In genomic region chr6:51754239-51754681, GRCm38 (mm10) we compare ENCODE assay signal across 10 mouse cellular contexts.
DNase-seq lines count a peak whose midpoint lies in the region; ATAC-seq lines count a peak whose summit lies in the region.
"Had no signal": no experiment of that assay in that cellular context is flagged by ENCODE, and none has a peak within 500 bp of the region (broad histone marks: within the 10 kb centered on the region; RNA-seq: fewer than 3 reads in every experiment).

No protein-coding gene starts in this region.

- H3K9me3 ChIP-seq in kidney, embryonic 16.5 days (ENCODE audit: low read length), result 0 out of 2 replicates have a peak, but pooled peaks cover 2% of the 10 kb centered on the region
- no peaks in the 10 kb centered on the region for H3K9me3 ChIP-seq in hindbrain, embryonic 14.5 days (ENCODE audit: control insufficient read depth, low read length)

- no peak for ATAC-seq in kidney, embryonic 16.5 days (ENCODE audit: low FRiP score, low TSS enrichment)
- no peak for ATAC-seq in hindbrain, embryonic 14.5 days (ENCODE audit: low FRiP score)
- ATAC-seq: intestine, embryonic 16.5 days had no signal

- intact Hi-C loops in heart, postnatal 25 days (cut with DNase I), result no loop called here

- 0 out of 2 replicates have a peak overlapping the region, but pooled peaks have one; percentile 15 for H3K4me2 ChIP-seq in kidney, embryonic 16.5 days (replicated peaks; ENCODE audit: low read depth, low read length)
- H3K4me2 ChIP-seq in hindbrain, embryonic 14.5 days (replicated peaks), result no peak overlapping the region

- 63% methylated on average over 8 of the region's 8 CpGs for WGBS in kidney, embryonic 16.5 days
- WGBS in hindbrain, embryonic 14.5 days, result 37% methylated on average over 8 of the region's 8 CpGs

- DNase-seq in kidney, adult 9 months, result no peak
- DNase-seq in brain, embryonic 18.5 days (ENCODE audit: low read depth, low spot score), result peak; percentile 66
- peak; percentile 61 for DNase-seq in hindbrain, embryonic 14.5 days (ENCODE audit: low spot score)
- DNase-seq in layer of hippocampus, postnatal 36 days, result peak; percentile 66 to 71
- no peak for DNase-seq in thymus, postnatal 0 days (ENCODE audit: low spot score)
- DNase-seq in heart, postnatal 25 days (ENCODE audit: low spot score), result no peak
- no peak for DNase-seq in cerebellum, postnatal 25 days
- DNase-seq: lung, adult 18-20 months had no signal

- H3K4me1 ChIP-seq in kidney, embryonic 16.5 days (ENCODE audit: insufficient read depth, low read length), result peaks cover 4% of the 10 kb centered on the region; the same call in 1 of the 2 replicates
- peaks cover 11% of the 10 kb centered on the region for H3K4me1 ChIP-seq in hindbrain, embryonic 14.5 days (replicated peaks; ENCODE audit: control insufficient read depth, insufficient read depth, low read length)

- no peak overlapping the region for H3K4me3 ChIP-seq in kidney, embryonic 16.5 days (ENCODE audit: low read length)
- H3K4me3 ChIP-seq in hindbrain, embryonic 14.5 days (replicated peaks; ENCODE audit: low read length), result no peak overlapping the region

- H3K27me3 ChIP-seq in kidney, embryonic 16.5 days (ENCODE audit: insufficient read depth, low read length), result no peaks in the 10 kb centered on the region
- H3K27me3 ChIP-seq in hindbrain, embryonic 14.5 days (ENCODE audit: control insufficient read depth, insufficient read depth, low read length), result no peaks in the 10 kb centered on the region

- H3K27ac ChIP-seq in kidney, embryonic 16.5 days (ENCODE audit: low read length), result no peak overlapping the region
- peak overlapping the region; percentile 76 for H3K27ac ChIP-seq in hindbrain, embryonic 14.5 days

- no peak overlapping the region for H3K9ac ChIP-seq in kidney, embryonic 16.5 days (replicated peaks; ENCODE audit: low read length)
- H3K9ac ChIP-seq in hindbrain, embryonic 14.5 days, result peak overlapping the region; percentile 25; the same call in 1 of the 2 replicates

- H3K36me3 ChIP-seq in kidney, embryonic 16.5 days (ENCODE audit: insufficient read depth, low read length), result no peaks in the 10 kb centered on the region
- no peaks in the 10 kb centered on the region for H3K36me3 ChIP-seq in hindbrain, embryonic 14.5 days (replicated peaks; ENCODE audit: control insufficient read depth, insufficient read depth)

Comparison
In these comparisons a context has a peak if more than half of its experiments do, and no peak if none do; other contexts are left out.
1. DNase-seq: peak in brain, embryonic 18.5 days (single experiment), hindbrain, embryonic 14.5 days (single experiment) and layer of hippocampus, postnatal 36 days (2 of 2); none in kidney, adult 9 months (single experiment), thymus, postnatal 0 days (single experiment), heart, postnatal 25 days (single experiment) and cerebellum, postnatal 25 days (0 of 2).